Mouse (Mus musculus) liver, embryonic 15.5 days (tissue): Measurements from ENCODE around the gene Flot1. TPM values are rescaled to one million over a fixed set of nuclear protein-coding genes. Genes with fewer than 3 reads are reported as not detected.

Experiments
- ATAC-seq: fragments of 200-750 bp; cut with Nextera tagmentation; 2 replicates; pipeline ENCODE4 v1.8.0; 2017; ENCODE audit warnings: moderate number of reproducible peaks, mild to moderate bottlenecking, moderate library complexity; ENCODE audit not compliant: insufficient read depth
- H3K27ac ChIP-seq: fragments of 300-500 bp; sonication (generic); replicated peaks from 2 replicates; pipeline ENCODE4 v1.5.1; 2015; ENCODE audit warnings: mild to moderate bottlenecking, inconsistent platforms
- H3K27me3 ChIP-seq: fragments of 300-500 bp; sonication (generic); 2 replicates; pipeline ENCODE4 v1.6.1; 2015; ENCODE audit warnings: mild to moderate bottlenecking, inconsistent platforms
- H3K36me3 ChIP-seq: fragments of 300-500 bp; sonication (generic); replicated peaks from 2 replicates; pipeline ENCODE4 v1.6.1; 2015; ENCODE audit warnings: moderate library complexity, mild to moderate bottlenecking, inconsistent platforms
- H3K4me1 ChIP-seq: fragments of 300-500 bp; sonication (generic); replicated peaks from 2 replicates; pipeline ENCODE4 v1.6.1; 2015; ENCODE audit warnings: inconsistent platforms
- H3K4me2 ChIP-seq: fragments of 300-500 bp; sonication (generic); 2 replicates; pipeline ENCODE4 v1.6.1; 2015; ENCODE audit warnings: moderate library complexity, mild to moderate bottlenecking, inconsistent platforms
- H3K4me3 ChIP-seq: fragments of 300-500 bp; sonication (generic); replicated peaks from 2 replicates; pipeline ENCODE4 v1.5.1; 2015; ENCODE audit warnings: mild to moderate bottlenecking, inconsistent platforms
- H3K9ac ChIP-seq: fragments of 300-500 bp; sonication (generic); 2 replicates; pipeline ENCODE4 v1.6.1; 2015; ENCODE audit warnings: moderate library complexity, mild to moderate bottlenecking, inconsistent platforms
- H3K9me3 ChIP-seq: fragments of 300-500 bp; sonication (generic); replicated peaks from 2 replicates; pipeline ENCODE4 v1.6.1; 2016; ENCODE audit warnings: inconsistent platforms
- WGBS: fragments of 180-500 bp; shearing (Covaris S2); methylation state at CpG from one replicate; pipeline ENCODE4 v1.1.7; 2015; ENCODE audit warnings: mixed read lengths; ENCODE audit not compliant: insufficient replicate concordance; 5-methylcytosine and 5-hydroxymethylcytosine counted together
- polyA plus RNA-seq: library from polyadenylated mRNA; unstranded; fragments of >200 nt; fragmentation: Nextera tagmentation; extraction: Ambion mirVana; gene quantifications from 2 replicates; pipeline ENCODE4 v1.2.1, GENCODE M21; 2015

Gene Flot1
- polyA plus RNA-seq, 1 experiment from 2014 or later = 33.7 TPM

DNA sequence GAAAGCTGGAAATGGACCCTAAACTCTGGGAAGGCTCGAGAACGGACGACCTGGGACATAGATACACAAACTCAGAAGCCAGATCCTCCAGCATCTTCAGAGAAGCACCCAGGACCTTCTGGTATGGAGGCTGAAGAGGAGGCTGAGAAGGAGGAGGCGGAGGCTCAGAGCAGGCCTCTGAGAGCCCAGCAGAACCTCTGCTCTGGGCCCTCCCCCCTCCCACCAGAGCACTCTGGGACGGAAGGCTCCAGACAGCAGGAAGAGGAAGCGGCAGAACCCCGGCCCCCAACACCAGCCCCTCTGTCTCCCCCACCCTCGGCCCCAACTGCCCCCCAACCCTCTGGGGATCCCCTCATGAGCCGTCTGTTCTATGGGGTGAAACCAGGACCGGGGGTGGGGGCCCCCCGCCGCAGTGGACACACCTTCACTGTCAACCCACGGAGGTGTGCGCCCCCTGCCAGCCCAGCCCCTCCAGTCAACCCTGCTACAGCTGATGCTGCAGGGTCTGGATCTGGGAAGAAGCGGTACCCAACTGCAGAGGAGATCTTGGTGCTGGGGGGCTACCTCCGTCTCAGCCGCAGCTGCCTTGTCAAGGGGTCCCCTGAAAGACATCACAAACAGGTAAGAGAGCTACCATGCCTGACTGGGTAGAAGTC lies 45.3 kb downstream of the Flot1 start:
- 11% methylated on average over 17 of the region's 17 CpGs for WGBS
- Histone ChIP-seq H3K9me3 (no peaks in the 10 kb centered on the region), H3K4me3 (peak overlapping the region; percentile 58), H3K27ac (peak overlapping the region; percentile 82), H3K9ac (peak overlapping the region; percentile 44), H3K27me3 (peaks cover 86% of the 10 kb centered on the region), H3K36me3 (peaks cover 8% of the 10 kb centered on the region; the same call in 1 of the 2 replicates), H3K4me1 (peaks cover 71% of the 10 kb centered on the region), H3K4me2 (peak overlapping the region; percentile 78)
- no peak for ATAC-seq

GRCm38 (mm10) chr17:35868961-35869345 lies 45.9 kb downstream of the Flot1 start:
- H3K4me3 ChIP-seq = peak overlapping the region; percentile 58
- H3K4me2 ChIP-seq = peak overlapping the region; percentile 78
- peak overlapping the region; percentile 82 for H3K27ac ChIP-seq
- peaks cover 77% of the 10 kb centered on the region for H3K4me1 ChIP-seq
- H3K27me3 ChIP-seq = peaks cover 80% of the 10 kb centered on the region
- H3K36me3 ChIP-seq = peaks cover 8% of the 10 kb centered on the region; the same call in 1 of the 2 replicates
- WGBS = 3% methylated on average over 7 of the region's 7 CpGs
- H3K9me3 ChIP-seq = no peaks in the 10 kb centered on the region
- H3K9ac ChIP-seq = peak overlapping the region; percentile 44; the same call in 1 of the 2 replicates
- ATAC-seq = no peak

- WGBS = 7% methylated on average over 7 of the region's 7 CpGs
- peak overlapping the region; percentile 58 for H3K4me3 ChIP-seq
These were observed 46.5 kb downstream of the Flot1 start for GRCm38 (mm10) chr17:35869346-35870067.

GRCm38 (mm10) chr17:35870151-35870883 lies 47.3 kb downstream of the Flot1 start:
- peak; percentile 26 for ATAC-seq
- WGBS = 29% methylated on average over 9 of the region's 9 CpGs
- Histone ChIP-seq H3K4me2 (peak overlapping the region; percentile 78), H3K36me3 (peaks cover 13% of the 10 kb centered on the region; the same call in 1 of the 2 replicates), H3K4me3 (peak overlapping the region; percentile 58), H3K9ac (no peak overlapping the region), H3K27ac (peak overlapping the region; percentile 82), H3K9me3 (no peaks in the 10 kb centered on the region), H3K4me1 (peaks cover 78% of the 10 kb centered on the region), H3K27me3 (peaks cover 66% of the 10 kb centered on the region)

More at GRCm38 (mm10) chr17:35869346-35870067, 46.5 kb downstream of the Flot1 start:
- ATAC-seq = peak; percentile 48
- H3K27ac ChIP-seq = peak overlapping the region; percentile 82
- no peaks in the 10 kb centered on the region for H3K9me3 ChIP-seq
- H3K4me1 ChIP-seq = peaks cover 79% of the 10 kb centered on the region
- peak overlapping the region; percentile 78 for H3K4me2 ChIP-seq
- H3K9ac ChIP-seq = 0 out of 2 replicates have a peak overlapping the region, but pooled peaks have one; percentile 44
- H3K27me3 ChIP-seq = peaks cover 74% of the 10 kb centered on the region
- H3K36me3 ChIP-seq = peaks cover 6% of the 10 kb centered on the region; the same call in 1 of the 2 replicates

- H3K9me3 ChIP-seq = no peaks in the 10 kb centered on the region
- peak overlapping the region; percentile 82 for H3K27ac ChIP-seq
- no peak for ATAC-seq
- peak overlapping the region; percentile 78 for H3K4me2 ChIP-seq
- H3K27me3 ChIP-seq = peaks cover 58% of the 10 kb centered on the region
- peak overlapping the region; percentile 58 for H3K4me3 ChIP-seq
- peaks cover 70% of the 10 kb centered on the region for H3K4me1 ChIP-seq
- WGBS = 34% methylated on average over 8 of the region's 8 CpGs
- peaks cover 18% of the 10 kb centered on the region for H3K36me3 ChIP-seq
- H3K9ac ChIP-seq = no peak overlapping the region
These were observed 48.1 kb downstream of the Flot1 start for GRCm38 (mm10) chr17:35870884-35871696.

DNA sequence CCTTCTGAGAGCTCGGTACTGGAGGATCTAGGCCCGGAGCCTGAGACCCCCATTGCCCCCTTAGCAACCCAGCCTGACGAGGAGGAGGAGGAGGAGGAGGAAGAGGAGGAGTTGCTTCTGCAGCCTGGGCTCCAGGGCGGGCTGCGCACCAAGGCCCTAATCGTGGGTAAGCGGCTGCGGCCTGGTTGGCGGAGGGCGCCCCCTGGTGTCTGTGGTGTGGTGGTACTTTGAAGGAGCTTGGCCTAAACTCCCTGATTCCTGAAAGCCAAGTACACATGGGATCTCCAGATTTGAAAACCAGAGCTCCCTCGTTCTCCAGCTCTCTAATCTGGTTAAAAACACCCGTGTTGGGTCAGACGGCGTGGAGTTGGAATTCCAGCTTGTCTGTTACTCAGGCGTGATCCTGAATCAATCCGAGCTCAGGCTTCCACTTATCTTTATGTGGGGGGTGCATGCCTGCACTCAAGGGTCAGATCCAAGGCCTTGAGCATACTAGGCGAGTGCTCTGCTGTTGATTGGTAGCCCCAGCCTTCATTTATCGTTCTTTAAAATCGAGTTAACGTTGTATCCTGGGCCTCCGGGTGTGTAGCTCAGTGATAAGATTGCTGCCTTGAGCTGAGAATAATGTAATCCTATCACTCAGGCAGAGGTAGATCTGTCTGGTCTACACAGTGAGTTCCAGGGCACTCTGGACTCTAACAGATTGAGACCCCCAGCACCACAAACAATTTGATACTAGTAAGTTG lies 50.9 kb downstream of the Flot1 start:
- ATAC-seq = peak; percentile 42
- Histone ChIP-seq H3K4me2 (peak overlapping the region; percentile 30), H3K9ac (peak overlapping the region; percentile 42)

DNA sequence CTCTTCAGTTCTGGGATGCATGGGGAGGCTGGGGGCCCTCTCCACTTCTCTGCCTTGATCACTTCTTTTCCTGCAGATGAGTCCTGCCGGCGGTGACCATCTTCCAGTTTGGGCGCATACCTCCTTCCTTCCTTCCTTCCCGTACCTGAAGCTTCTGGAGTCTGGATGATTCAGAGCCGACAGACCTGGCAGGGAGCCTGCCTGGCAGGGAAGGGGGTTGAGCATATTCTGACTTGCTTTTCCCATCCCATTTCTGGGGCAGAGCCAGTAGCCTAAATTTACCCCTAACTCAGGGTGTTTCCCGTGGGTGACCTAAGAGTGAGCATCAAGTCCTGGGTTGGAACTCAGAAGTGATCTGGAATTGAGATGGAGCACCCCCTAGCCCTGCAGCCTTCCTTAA lies 51.7 kb downstream of the Flot1 start:
- Histone ChIP-seq H3K4me1 (peaks cover 42% of the 10 kb centered on the region), H3K4me2 (no peak overlapping the region), H3K9ac (no peak overlapping the region), H3K36me3 (peaks cover 20% of the 10 kb centered on the region), H3K27me3 (peaks cover 22% of the 10 kb centered on the region), H3K4me3 (no peak overlapping the region), H3K9me3 (no peaks in the 10 kb centered on the region), H3K27ac (no peak overlapping the region)
- no peak for ATAC-seq
- 67% methylated on average over 6 of the region's 6 CpGs for WGBS

More for the DNA sequence above, 50.9 kb downstream of the Flot1 start:
- H3K27me3 ChIP-seq = peaks cover 30% of the 10 kb centered on the region
- WGBS = 9% methylated on average over 21 of the region's 21 CpGs
- H3K36me3 ChIP-seq = peaks cover 20% of the 10 kb centered on the region
- H3K4me1 ChIP-seq = peaks cover 42% of the 10 kb centered on the region
- no peaks in the 10 kb centered on the region for H3K9me3 ChIP-seq
- 0 out of 2 replicates have a peak overlapping the region, but pooled peaks have one; percentile 24 for H3K27ac ChIP-seq
- no peak overlapping the region for H3K4me3 ChIP-seq

GRCm38 (mm10) chr17:35879245-35880057 lies 56.4 kb downstream of the Flot1 start, which contains the start of gene Dhx16:
Gene Dhx16, plus strand, starts transcription at chr17:35879819.
- Histone ChIP-seq H3K27ac (peak within 1 kb of the TSS; percentile 86), H3K36me3 (peaks cover 52% of the 10 kb centered on the region), H3K4me2 (peak within 1 kb of the TSS; percentile 83), H3K4me1 (peaks cover 31% of the 10 kb centered on the region), H3K9me3 (no peaks in the 10 kb centered on the region), H3K4me3 (peak within 1 kb of the TSS; percentile 88), H3K27me3 (no peaks in the 10 kb centered on the region), H3K9ac (peak within 1 kb of the TSS; percentile 86)
- ATAC-seq = peak; percentile 92
- 5% methylated on average over 66 of the region's 66 CpGs for WGBS
